Mouse (Mus musculus) embryonic facial prominence, embryonic 12.5 days (tissue): ENCODE results near the gene Zfp362. TPM values are rescaled to one million over a fixed set of nuclear protein-coding genes. Genes with fewer than 3 reads are reported as not detected.

Experiments used
- ATAC-seq: fragments of 200-750 bp; cut with Nextera tagmentation; 2 replicates; pipeline ENCODE4 v1.8.0; 2017; ENCODE audit not compliant: insufficient number of reproducible peaks, insufficient read depth, low FRiP score, low TSS enrichment
- H3K27ac ChIP-seq: fragments of 300-500 bp; sonication (generic); 2 replicates; pipeline ENCODE4 v1.5.1; 2016; ENCODE audit warnings: mild to moderate bottlenecking
- H3K27me3 ChIP-seq: fragments of 300-500 bp; sonication (generic); 2 replicates; pipeline ENCODE4 v1.6.1; 2016; ENCODE audit warnings: mild to moderate bottlenecking, moderate library complexity
- H3K36me3 ChIP-seq: fragments of 300-500 bp; sonication (generic); 2 replicates; pipeline ENCODE4 v1.6.1; 2016; ENCODE audit warnings: mild to moderate bottlenecking
- H3K4me1 ChIP-seq: fragments of 300-500 bp; sonication (generic); 2 replicates; pipeline ENCODE4 v1.6.1; 2016
- H3K4me2 ChIP-seq: fragments of 300-500 bp; sonication (generic); replicated peaks from 2 replicates; pipeline ENCODE4 v1.6.1; 2016; ENCODE audit warnings: mild to moderate bottlenecking, moderate library complexity
- H3K4me3 ChIP-seq: fragments of 300-500 bp; sonication (generic); 2 replicates; pipeline ENCODE4 v1.5.1; 2016; ENCODE audit warnings: mild to moderate bottlenecking
- H3K9ac ChIP-seq: fragments of 300-500 bp; sonication (generic); 2 replicates; pipeline ENCODE4 v1.6.1; 2016; ENCODE audit warnings: mild to moderate bottlenecking, moderate library complexity
- H3K9me3 ChIP-seq: fragments of 300-500 bp; sonication (generic); 2 replicates; pipeline ENCODE4 v1.6.1; 2016; ENCODE audit warnings: mild to moderate bottlenecking, moderate library complexity
- WGBS: fragments of 180-500 bp; shearing (Covaris S2); methylation state at CpG from one replicate; pipeline ENCODE4 v1.1.7; 2016; 5-methylcytosine and 5-hydroxymethylcytosine counted together
- polyA plus RNA-seq: library from polyadenylated mRNA; unstranded; fragments of >200 nt; fragmentation: Nextera tagmentation; extraction: Ambion mirVana; gene quantifications from 2 replicates; pipeline ENCODE4 v1.2.1, GENCODE M21; 2016

The Zfp362 gene
- 52.3 and 55.7 TPM in 2 replicates for polyA plus RNA-seq

DNA sequence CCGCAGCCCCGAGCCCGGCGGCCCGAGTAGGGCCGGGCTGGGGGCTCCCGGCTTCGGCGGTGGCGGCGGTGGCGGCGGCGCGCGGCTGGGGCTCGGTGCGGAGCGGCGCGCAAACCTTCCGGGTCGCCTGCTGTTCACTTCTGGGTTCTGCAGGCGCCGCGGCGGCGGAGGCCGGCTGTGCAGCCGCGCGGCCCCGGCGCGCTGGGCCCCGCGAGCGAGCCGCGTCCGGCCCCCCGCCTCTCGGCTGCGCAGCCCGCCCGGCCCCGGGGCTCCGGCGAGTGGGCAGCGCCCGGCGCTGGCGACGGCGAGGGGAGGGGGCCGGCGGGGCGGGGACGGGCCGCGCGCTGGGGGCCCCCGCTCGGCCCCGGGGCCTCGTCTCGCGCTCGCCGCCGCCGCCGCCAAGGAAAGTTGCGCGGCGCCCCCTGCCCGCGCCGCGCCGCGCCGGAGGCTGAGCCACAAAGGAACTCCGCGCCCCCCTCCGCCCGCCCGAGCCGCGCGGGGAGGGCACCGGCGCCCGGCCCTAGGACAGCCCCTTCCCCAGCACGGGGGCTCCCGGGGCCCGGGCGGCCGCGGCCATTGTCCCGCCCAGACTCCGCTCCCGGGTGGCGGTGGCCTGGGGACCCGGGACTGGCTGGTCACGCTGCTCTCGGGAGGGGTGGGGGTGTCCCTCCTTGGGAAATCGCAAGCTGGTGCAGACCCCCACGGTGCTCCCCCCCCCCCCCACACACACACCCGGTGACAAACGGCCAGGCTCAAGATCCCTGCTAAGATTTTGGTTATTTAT lies at the start of gene Zfp362:
Gene Zfp362 (minus strand): TSS at position 3 of the 784 bp plus-strand sequence.
- Histone ChIP-seq H3K4me2 (peak within 1 kb of the TSS; percentile 98), H3K27ac (peak within 1 kb of the TSS; percentile 99), H3K9me3 (no peaks in the 10 kb centered on the region), H3K4me1 (peaks cover 41% of the 10 kb centered on the region), H3K36me3 (0 out of 2 replicates have a peak, but pooled peaks cover 4% of the 10 kb centered on the region), H3K27me3 (no peaks in the 10 kb centered on the region), H3K9ac (peak within 1 kb of the TSS; percentile 100), H3K4me3 (peak within 1 kb of the TSS; percentile 83)
- under 1% methylated on average over 79 of the region's 111 CpGs for WGBS
- 0 out of 2 replicates have a peak, but pooled peaks have one; percentile 3 for ATAC-seq

DNA sequence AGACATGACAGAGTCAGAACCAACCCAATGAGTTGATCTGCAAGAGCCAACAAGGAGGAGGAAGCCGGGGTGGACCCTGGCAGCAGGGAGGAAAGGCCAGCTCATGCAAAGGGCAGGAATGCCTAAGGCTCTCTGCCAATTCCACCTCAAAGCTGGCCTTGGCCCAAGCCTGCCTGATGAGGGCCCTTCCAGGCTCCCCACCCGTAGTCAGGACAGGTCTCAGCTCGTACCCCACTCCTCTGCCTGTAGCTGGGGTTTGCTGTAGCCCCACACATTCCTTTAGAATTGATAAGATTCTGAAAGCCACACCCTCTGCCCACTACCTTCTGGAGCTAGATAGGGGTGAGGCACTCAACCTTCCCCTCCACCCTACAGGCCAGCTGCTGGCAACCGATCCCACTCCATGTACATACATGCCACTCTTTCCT lies 49.8 kb upstream of the Zfp362 start:
- no peak for ATAC-seq
- Histone ChIP-seq H3K4me1 (no peaks in the 10 kb centered on the region), H3K9ac (no peak overlapping the region), H3K27me3 (no peaks in the 10 kb centered on the region), H3K4me3 (no peak overlapping the region), H3K27ac (no peak overlapping the region), H3K4me2 (no peak overlapping the region), H3K9me3 (no peaks in the 10 kb centered on the region; the same call in 1 of the 2 replicates), H3K36me3 (no peaks in the 10 kb centered on the region)
- WGBS, result 78% methylated on average over 4 of the region's 4 CpGs

- H3K27ac ChIP-seq, result no peak overlapping the region
- ATAC-seq, result no peak
- H3K4me2 ChIP-seq, result no peak overlapping the region
- no peaks in the 10 kb centered on the region for H3K36me3 ChIP-seq
- no peaks in the 10 kb centered on the region; the same call in 1 of the 2 replicates for H3K9me3 ChIP-seq
- H3K4me3 ChIP-seq, result no peak overlapping the region
- H3K27me3 ChIP-seq, result no peaks in the 10 kb centered on the region
- no peak overlapping the region for H3K9ac ChIP-seq
- whole genome bisulfite sequencing, result 83% methylated on average over 11 of the region's 11 CpGs
- H3K4me1 ChIP-seq, result no peaks in the 10 kb centered on the region
These were observed 47.3 kb upstream of the Zfp362 start for GRCm38 (mm10) chr4:128853117-128853516.

DNA sequence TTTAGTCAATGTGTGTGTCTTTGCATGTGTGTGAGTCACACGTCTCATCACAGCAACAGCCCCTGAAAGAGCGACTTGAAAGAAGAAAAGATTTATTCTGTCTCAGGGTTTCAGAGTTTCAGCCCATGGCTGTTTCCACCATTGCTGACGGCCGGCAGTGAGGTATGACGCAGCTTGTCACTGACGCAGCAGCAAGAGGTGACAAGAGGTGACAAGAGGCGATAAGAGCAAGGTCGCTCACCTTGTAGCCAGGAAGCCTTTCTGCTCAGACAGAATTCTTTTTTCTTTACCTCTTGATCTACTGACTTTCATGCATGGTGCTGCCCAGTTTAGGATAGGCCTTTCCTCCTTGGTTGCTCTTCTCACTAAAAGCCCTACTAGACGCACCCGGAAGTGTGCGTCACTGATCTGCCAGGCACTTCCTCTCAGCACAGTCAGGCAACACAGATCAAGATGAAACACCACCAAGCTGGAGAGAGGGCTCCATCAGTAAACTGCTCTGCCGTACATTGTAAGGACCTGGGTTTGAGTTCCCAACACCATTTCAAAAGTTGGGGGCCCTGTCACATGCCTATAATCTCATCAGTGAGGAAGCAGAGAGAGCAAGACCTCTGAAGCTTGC lies 46.5 kb upstream of the Zfp362 start:
- H3K9me3 ChIP-seq, result no peaks in the 10 kb centered on the region; the same call in 1 of the 2 replicates
- 84% methylated on average over 12 of the region's 12 CpGs for WGBS
- no peak overlapping the region for H3K9ac ChIP-seq
- no peak overlapping the region for H3K27ac ChIP-seq
- H3K4me2 ChIP-seq, result no peak overlapping the region
- ATAC-seq, result no peak
- H3K27me3 ChIP-seq, result no peaks in the 10 kb centered on the region
- no peaks in the 10 kb centered on the region for H3K36me3 ChIP-seq
- no peak overlapping the region for H3K4me3 ChIP-seq
- H3K4me1 ChIP-seq, result no peaks in the 10 kb centered on the region

DNA sequence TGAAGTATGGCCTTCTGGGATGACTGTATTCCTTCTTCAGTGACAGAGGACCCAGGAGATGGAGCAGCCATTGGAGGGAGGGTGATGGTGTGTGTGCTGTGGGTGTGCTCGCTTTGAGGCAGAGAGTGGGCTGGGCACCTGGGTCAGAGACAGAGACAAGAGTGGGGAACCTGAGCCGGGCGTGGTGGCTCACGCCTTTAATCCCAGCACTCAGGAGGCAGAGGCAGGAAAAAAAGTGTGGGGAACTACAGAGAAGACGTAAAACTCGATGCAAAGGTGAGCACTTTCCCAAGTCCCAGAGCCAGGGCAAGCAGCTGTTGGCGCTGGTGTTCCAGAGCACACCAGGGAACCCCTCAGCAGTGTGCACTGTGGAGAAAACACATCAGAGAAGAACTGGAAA lies 43.8 kb upstream of the Zfp362 start:
- H3K27me3 ChIP-seq, result no peaks in the 10 kb centered on the region
- peaks cover 2% of the 10 kb centered on the region; the same call in 1 of the 2 replicates for H3K4me1 ChIP-seq
- no peak overlapping the region for H3K27ac ChIP-seq
- H3K9me3 ChIP-seq, result no peaks in the 10 kb centered on the region
- no peaks in the 10 kb centered on the region for H3K36me3 ChIP-seq
- H3K9ac ChIP-seq, result no peak overlapping the region
- 76% methylated on average over 7 of the region's 7 CpGs for WGBS
- H3K4me2 ChIP-seq, result no peak overlapping the region
- no peak overlapping the region for H3K4me3 ChIP-seq
- no peak for ATAC-seq

- Histone ChIP-seq H3K4me1 (peaks cover 4% of the 10 kb centered on the region; the same call in 1 of the 2 replicates), H3K27me3 (no peaks in the 10 kb centered on the region), H3K9me3 (no peaks in the 10 kb centered on the region), H3K4me2 (no peak overlapping the region), H3K4me3 (no peak overlapping the region), H3K9ac (no peak overlapping the region), H3K27ac (no peak overlapping the region), H3K36me3 (no peaks in the 10 kb centered on the region)
- WGBS, result 92% methylated on average over 3 of the region's 3 CpGs
- ATAC-seq, result no peak
These were observed 43.1 kb upstream of the Zfp362 start for GRCm38 (mm10) chr4:128848961-128849360.

GRCm38 (mm10) chr4:128845367-128845973 lies 39.6 kb upstream of the Zfp362 start:
- Histone ChIP-seq H3K36me3 (no peaks in the 10 kb centered on the region), H3K9me3 (no peaks in the 10 kb centered on the region), H3K4me1 (peaks cover 13% of the 10 kb centered on the region), H3K27me3 (no peaks in the 10 kb centered on the region), H3K4me2 (no peak overlapping the region), H3K27ac (no peak overlapping the region), H3K4me3 (no peak overlapping the region), H3K9ac (no peak overlapping the region)
- ATAC-seq, result no peak
- 79% methylated on average over 12 of the region's 12 CpGs for WGBS

DNA sequence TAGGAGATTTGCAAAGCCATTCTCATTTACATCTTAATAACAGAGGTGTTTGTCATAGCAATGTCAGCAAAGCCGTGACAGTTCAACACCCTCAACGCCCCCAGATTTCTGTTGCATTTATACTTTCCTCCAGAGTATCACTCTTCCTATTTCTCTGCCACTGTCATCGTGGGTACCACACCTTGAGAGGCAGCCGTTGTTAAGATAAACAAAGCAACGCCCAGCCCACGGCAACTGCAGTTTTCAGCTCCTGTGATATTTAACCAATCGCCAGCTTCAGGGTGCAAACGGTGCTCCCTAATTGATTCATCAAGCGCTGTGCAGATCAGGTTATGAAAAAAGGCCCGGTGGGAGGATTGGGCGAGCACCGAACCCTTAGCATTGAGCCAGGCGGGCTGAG lies 38.7 kb upstream of the Zfp362 start:
- Histone ChIP-seq H3K4me2 (no peak overlapping the region), H3K4me3 (no peak overlapping the region), H3K9ac (no peak overlapping the region; the same call in 1 of the 2 replicates), H3K27ac (no peak overlapping the region), H3K4me1 (peaks cover 22% of the 10 kb centered on the region), H3K36me3 (no peaks in the 10 kb centered on the region), H3K9me3 (no peaks in the 10 kb centered on the region), H3K27me3 (no peaks in the 10 kb centered on the region)
- 41% methylated on average over 13 of the region's 13 CpGs for WGBS
- ATAC-seq, result no peak

DNA sequence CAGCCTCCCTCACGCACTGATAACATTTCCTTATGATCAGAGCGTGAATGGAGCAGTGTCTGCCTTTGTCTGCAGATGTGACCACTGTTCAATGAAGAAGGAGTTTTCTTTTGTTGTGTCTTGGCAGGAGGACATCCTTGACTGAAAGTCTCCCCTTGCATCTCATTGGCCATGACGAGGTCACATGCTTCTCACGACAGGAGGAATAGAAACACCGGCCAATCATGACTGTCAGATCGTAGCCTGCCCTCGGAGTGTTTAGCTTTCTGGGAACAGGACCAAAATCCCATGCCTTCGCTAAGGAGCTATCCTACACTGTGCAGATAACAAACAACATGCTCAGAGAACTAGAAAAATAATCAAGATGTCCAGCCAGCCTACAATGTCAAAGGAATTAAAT lies 35.4 kb upstream of the Zfp362 start:
- Histone ChIP-seq H3K4me2 (no peak overlapping the region), H3K4me3 (no peak overlapping the region), H3K4me1 (peaks cover 40% of the 10 kb centered on the region), H3K9me3 (no peaks in the 10 kb centered on the region), H3K27me3 (no peaks in the 10 kb centered on the region), H3K9ac (no peak overlapping the region), H3K36me3 (no peaks in the 10 kb centered on the region), H3K27ac (0 out of 2 replicates have a peak overlapping the region, but pooled peaks have one; percentile 80)
- ATAC-seq, result no peak
- WGBS, result 70% methylated on average over 8 of the region's 8 CpGs

- H3K9ac ChIP-seq, result no peak overlapping the region
- ATAC-seq, result peak; percentile 44; the same call in 1 of the 2 replicates
- H3K4me3 ChIP-seq, result no peak overlapping the region
- H3K27me3 ChIP-seq, result no peaks in the 10 kb centered on the region
- H3K27ac ChIP-seq, result peak overlapping the region; percentile 80
- peaks cover 40% of the 10 kb centered on the region for H3K4me1 ChIP-seq
- no peak overlapping the region for H3K4me2 ChIP-seq
- 17% methylated on average over 16 of the region's 16 CpGs for WGBS
- no peaks in the 10 kb centered on the region for H3K36me3 ChIP-seq
- H3K9me3 ChIP-seq, result no peaks in the 10 kb centered on the region
These were observed 34.2 kb upstream of the Zfp362 start for GRCm38 (mm10) chr4:128839811-128840738.

DNA sequence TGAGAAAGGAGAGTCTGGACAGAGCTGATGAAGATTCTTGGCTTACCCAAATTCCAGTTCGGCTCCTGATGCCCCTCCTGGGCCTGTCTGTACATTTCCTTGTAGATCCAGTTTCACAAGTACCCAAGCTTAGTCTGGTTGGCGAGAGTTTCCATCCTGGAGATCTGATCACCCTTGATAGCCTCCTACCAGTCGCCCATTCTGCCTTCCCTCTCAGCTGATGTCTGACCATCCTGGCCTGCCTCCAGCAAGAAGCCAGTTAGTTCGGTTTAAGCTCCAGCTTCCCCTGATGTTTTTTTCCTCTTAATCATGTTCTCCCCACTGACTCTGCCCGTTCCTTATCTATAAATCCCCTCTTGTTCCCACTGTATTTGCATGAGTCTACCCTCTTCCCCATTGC lies 32.4 kb upstream of the Zfp362 start:
- H3K4me1 ChIP-seq, result peaks cover 35% of the 10 kb centered on the region
- H3K9ac ChIP-seq, result no peak overlapping the region
- no peak overlapping the region for H3K4me3 ChIP-seq
- H3K9me3 ChIP-seq, result no peaks in the 10 kb centered on the region
- 50% methylated on average over 5 of the region's 5 CpGs for WGBS
- no peaks in the 10 kb centered on the region for H3K36me3 ChIP-seq
- ATAC-seq, result no peak
- no peak overlapping the region for H3K4me2 ChIP-seq
- peak overlapping the region; percentile 30; the same call in 1 of the 2 replicates for H3K27ac ChIP-seq
- no peaks in the 10 kb centered on the region for H3K27me3 ChIP-seq
